Mouse (Mus musculus) urinary bladder, postnatal 10 days (tissue): ENCODE results near the gene Slit2.
"Not testable (repeated sequence)": the region's sequence is repeated elsewhere in the genome, so short reads cannot be mapped to it uniquely, and the experiment has no call there.

ENCODE experiments used
- DNase-seq: peaks from one replicate; pipeline ENCODE4 v3.0.0; 2022; ENCODE audit warnings: low spot score

The Slit2 gene

DNA sequence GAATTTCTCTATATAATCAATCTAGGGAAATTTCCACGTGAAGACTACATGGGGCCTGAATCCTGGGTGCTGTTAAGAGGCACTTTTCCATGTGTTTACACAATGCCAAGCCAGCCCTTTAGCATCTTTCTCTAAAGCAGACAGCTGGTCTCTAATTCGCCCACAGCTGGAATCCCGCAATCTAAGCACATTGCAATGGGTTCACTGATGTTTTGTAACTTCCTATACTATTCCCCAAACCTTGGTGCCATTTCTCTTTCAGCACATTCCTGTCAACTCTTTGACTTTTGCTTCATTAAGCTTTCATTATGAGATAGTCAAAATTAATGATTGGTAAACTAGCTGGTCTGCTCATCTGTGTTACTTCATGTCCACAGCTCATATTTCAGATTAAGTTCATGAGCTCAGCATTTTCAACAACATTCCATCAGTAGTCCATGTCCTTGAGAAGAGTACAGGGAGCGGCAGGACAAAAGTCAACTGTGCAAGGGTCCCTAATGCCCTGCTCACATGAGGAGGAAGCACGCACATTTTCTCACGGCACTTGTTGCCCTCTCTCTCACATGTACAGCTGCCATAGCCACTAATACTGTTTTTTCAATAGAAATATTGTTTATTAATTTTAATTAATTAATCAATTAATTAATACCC lies 247.6 kb downstream of the Slit2 start:
- no peak for DNase-seq

GRCm38 (mm10) chr5:48234728-48235127 lies 251.8 kb downstream of the Slit2 start:
- DNase-seq = no peak

GRCm38 (mm10) chr5:48235270-48235669 lies 252.3 kb downstream of the Slit2 start:
- DNase-seq = no peak

DNA sequence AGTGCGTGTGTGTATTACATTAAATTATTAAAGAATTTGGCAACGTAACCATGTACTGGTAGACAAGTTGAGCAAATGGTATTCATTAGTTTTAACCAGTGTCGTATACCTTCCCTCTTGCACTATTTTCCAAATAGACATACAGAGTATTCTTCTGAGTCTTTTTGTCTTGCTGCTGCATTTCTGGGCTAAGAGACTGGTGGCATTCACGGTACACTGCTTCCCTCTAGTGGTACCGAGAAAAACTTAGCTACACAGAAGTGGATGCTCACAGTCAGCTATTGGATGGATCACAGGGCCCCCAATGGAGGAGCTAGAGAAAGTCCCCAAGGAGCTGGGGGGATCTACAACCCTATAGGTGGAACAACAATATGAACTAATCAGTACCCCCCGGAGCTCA lies 257.8 kb downstream of the Slit2 start:
- not testable (repeated sequence) for DNase-seq

DNA sequence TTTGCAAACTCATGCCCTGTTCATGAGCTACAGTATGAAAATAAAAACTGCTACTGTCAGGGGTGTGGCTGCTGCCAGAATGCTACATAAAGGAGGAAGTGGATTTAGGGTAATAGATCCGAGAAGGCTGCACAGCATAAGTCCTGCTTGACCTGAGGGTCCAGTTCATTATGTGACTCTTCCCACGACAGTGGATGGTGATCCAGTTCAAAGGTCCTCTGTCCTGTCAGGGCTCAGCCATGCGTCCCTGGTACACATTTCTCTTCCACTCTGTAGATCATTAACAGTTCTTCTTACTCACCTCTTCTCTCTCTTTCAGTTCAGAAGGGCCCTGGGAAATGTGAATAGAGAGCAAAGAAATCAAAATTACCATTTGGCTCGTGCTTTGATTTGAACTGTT lies 265.4 kb downstream of the Slit2 start:
- no peak for DNase-seq

DNA sequence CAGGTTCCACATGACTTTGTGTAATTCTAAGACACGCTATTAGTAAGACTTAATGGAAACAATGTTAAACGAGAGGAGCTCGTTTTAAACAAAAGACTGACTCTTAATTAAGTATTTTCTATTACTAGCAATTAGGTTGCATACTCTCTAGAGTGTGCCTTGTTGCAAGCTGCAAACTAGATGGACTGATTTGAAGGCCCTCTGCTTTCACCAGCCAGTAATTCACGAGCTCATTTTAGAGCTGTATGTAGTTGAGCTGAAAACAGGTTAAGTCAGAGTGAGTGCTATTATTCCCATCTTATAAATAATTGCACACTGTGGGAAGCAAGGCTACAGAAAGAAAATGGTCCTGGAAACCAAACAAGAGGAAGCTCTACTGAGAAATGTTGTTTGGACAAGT lies 294.6 kb downstream of the Slit2 start:
- no peak for DNase-seq

GRCm38 (mm10) chr5:48301186-48301585 lies 318.2 kb downstream of the Slit2 start:
- DNase-seq = no peak

- DNase-seq = no peak
Measured at GRCm38 (mm10) chr5:48315057-48315602, 332.2 kb downstream of the Slit2 start.

GRCm38 (mm10) chr5:48320597-48320996 lies 337.7 kb downstream of the Slit2 start:
- DNase-seq = no peak

GRCm38 (mm10) chr5:48326221-48326620 lies 343.3 kb downstream of the Slit2 start:
- no peak for DNase-seq

DNA sequence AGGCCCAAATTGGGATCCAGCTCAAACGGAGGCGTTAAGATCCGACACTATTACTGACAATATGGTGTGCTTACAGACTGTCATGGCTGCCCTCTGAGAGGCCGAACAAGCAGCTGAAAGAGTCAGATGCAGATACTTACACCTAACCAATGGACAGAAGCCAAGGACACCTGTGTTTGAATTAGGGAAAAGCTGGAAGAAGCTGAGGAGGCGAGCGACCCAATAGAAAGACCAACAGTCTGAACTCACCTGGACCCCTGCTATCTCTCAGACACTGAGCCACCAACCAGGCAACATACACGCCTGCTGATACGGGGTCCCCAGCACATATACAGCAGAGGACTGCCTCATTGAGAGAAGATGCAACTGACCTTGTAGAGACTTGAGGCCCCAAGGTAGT lies 344.7 kb downstream of the Slit2 start, which contains the start of gene 5730480H06Rik:
TSS of gene 5730480H06Rik (plus strand) at position 301 of the 400 bp plus-strand sequence.
- DNase-seq = no peak

DNA sequence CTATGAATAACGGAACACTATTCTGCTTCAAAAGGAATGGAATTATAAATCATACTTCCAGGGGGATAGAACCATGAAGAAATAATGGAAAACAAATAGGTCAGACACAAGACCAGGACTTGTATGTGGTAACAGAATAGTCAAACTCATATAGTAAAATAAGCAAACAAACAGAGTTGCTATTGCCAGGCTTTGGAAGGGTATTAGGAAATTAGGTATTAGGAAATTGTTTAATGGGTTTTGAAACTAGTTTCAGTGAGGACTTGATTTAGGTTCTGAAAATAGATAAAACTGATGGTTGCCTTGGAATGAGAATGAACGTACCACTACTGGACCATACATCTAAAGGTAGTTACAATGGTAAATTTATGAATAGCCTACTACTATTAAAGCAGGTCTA lies 346.8 kb downstream of the Slit2 start:
- DNase-seq = no peak

DNA sequence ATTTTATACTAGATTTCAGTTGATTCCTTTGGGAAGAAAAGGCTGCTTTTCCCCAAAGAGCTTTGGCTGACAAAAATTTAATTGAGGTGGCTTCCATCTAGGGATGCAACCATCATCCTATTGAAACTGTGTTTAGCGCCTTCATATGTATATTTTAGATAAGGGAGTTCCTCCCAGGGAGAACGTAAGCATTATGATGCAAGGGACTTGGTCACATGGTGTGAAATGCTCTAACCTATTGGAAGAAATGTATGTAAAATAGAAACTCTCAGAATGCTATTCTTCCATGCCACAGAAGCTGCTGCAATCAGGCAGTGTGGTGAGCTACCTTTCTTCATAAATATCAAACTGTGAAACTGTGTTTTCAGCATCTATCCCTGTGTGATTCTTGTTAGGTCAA lies 347.9 kb downstream of the Slit2 start:
- DNase-seq = no peak

- DNase-seq = no peak
Measured at GRCm38 (mm10) chr5:48331441-48331840, 348.5 kb downstream of the Slit2 start.

GRCm38 (mm10) chr5:48333407-48333806 lies 350.5 kb downstream of the Slit2 start:
- no peak for DNase-seq

GRCm38 (mm10) chr5:48333884-48334513 lies 351.1 kb downstream of the Slit2 start:
- DNase-seq = no peak

- DNase-seq = no peak
Measured at GRCm38 (mm10) chr5:48340808-48341433, 358.0 kb downstream of the Slit2 start.

DNA sequence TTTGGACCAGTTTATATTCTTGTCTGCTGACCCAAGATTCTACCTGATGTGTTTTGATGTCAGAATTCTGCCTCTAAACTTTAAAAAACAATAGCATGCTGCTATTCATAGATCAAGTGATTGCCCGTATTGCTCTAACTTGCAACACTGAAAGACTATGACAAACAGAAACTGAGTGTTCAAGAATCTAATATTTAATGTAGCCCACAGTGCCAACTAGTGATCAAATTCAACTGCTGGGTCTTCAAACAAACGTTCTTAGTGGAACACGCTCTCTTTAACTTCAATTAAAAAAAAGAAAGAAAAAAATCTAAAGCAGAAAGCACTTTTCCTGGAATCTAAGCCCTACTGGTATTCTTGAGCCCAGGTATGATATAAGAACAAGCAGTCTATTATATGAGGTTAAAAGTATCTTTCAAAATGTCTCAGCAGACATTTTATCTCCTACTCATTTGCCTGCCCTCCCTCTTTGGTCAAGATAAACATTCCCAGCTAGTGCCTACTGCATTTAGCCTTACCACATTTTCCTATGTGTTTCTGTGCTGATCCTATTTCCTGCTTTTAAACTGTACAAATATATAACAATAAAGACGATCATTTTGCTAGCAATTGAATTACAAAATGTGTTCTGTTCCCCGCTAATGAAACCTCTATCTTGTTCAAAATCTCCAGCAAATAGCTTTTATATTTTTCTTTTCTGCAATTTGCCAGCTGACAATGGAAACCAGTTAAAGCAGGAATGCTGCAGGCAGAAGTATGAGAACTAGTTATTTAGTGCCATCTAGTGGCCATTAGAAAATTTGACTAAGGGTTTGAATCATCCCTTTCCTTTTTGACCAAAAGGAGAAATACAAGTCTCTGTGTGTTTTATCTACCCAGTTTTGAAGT lies 362.4 kb downstream of the Slit2 start:
- DNase-seq = no peak

DNA sequence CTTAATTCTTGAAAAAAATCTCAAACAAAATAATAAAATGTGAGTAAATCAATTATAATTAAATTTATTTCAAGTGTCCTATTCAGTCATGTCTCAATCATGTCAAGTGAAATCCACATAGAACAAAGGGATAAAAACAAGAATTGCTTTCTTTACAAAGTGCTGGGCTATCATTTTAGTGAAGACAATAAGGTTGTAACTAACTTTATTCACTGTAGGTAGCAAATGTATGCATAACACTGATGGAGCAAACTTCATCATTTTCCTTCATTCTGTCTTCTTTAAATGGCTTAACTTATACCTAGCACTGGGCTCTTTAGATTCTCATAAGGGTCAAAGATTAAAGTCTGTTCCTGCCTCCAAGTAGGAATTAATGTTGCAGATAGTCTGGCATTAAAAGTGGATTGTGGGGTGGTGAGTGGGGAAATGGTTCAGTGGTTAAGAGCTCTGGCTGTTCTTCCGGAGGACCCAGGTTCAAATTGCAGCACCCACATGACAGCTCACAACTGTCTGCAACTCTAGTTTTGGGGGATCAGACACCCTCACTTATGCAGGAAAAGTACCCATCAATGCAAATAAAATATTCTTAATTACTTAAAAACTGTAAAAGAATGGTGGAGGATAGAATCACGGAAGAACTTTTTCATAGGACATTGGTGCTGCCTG lies 363.2 kb downstream of the Slit2 start:
- no peak for DNase-seq

GRCm38 (mm10) chr5:48349309-48349708 lies 366.4 kb downstream of the Slit2 start:
- no peak for DNase-seq
